Mouse (Mus musculus): ENCODE data around the gene Mrpl42. TPM values are rescaled to one million over a fixed set of nuclear protein-coding genes. Genes with fewer than 3 reads are reported as not detected.

Gene Mrpl42
- polyA plus RNA-seq (2012; rRNA removed; ENCODE audit: low replicate concordance): 58.5 and 229 TPM in 2 replicates

DNA sequence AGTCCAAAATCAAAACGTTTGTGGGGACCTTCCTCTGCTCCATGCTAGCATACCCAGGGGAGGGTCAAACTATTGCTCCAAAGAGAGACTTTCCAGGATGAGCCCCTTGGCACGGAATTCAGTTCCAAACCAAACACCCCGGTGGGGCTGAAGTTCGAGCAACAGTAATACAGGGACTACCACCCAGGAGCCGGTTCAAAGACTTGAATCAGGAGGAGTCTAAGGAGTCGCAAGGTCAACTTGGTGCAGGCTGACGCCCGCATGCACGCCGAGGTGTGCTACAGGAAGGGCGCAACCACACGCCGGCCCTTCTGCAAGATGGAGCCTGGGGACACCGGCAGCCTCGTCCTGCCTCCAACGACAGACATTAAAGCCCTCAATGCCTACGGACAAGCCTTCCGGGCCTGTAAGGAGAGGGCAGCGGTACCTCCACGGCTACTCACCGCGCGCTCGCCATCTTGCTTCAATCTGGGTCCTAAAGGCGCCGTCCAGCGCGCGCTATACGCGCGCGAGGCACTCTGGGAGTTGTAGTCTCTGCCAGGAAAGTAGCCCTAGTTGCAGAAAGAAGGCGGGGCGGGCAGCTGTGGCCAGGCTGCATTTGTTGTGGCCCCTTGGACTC lies at the start of gene Mrpl42:
Gene Mrpl42 (minus strand): TSS at position 478 of the 619 bp plus-strand sequence.

GRCm38 (mm10) chr10:95514656-95515292 lies 13.0 kb upstream of the Mrpl42 start, which contains the start of gene Ube2n:
Ube2n (plus strand) TSS chr10:95515145.

Other genes with a start within 250 kb of the Mrpl42 start
- 18.0 and 24.8 TPM in 2 replicates for gene Cradd, start 177.8 kb downstream of the Mrpl42 start, polyA plus RNA-seq (2012; rRNA removed; ENCODE audit: low replicate concordance)
- 33.8 and 72.0 TPM in 2 replicates for gene Socs2, start 84.8 kb downstream of the Mrpl42 start, polyA plus RNA-seq (2012; rRNA removed; ENCODE audit: low replicate concordance)
- gene Ube2n, start 13.2 kb upstream of the Mrpl42 start, polyA plus RNA-seq (2012; rRNA removed; ENCODE audit: low replicate concordance): 19.3 and 56.0 TPM in 2 replicates
- gene Nudt4, start 62.2 kb upstream of the Mrpl42 start, polyA plus RNA-seq (2012; rRNA removed; ENCODE audit: low replicate concordance): 40.8 and 49.6 TPM in 2 replicates
- not detected in 2 replicates for gene Anapc15-ps, start 171.5 kb upstream of the Mrpl42 start, polyA plus RNA-seq (2012; rRNA removed; ENCODE audit: low replicate concordance)

All from mammary gland, adult 2 months (tissue).